Mouse (Mus musculus): ENCODE measurements around the gene Phlda3.
A peak's percentile ranks its signal among the peaks of the same experiment; 100 is the strongest.

Gene Phlda3

DNA sequence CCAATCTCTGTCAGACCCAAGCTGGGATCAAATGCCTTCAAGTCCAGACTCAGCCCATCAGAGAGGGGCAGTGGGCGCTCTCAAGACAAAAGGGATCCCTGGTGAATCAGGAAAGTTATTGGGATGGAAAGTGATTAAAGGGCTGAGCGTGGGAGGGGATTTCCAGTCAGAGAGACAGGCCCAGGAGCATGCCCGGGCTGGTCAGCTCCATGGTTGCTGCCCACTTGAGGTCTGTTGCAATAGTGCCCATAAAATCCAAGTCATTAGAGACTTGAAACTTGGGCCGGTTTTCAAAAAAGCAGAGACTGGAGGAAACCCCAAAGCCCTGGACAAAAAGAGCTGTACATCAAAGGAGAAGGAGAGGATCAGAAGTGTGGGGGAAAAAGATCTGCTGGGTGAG lies 6.2 kb upstream of the Phlda3 start:
- DNase-seq (ENCODE audit: low read depth, low spot score), result peak; percentile 64

DNA sequence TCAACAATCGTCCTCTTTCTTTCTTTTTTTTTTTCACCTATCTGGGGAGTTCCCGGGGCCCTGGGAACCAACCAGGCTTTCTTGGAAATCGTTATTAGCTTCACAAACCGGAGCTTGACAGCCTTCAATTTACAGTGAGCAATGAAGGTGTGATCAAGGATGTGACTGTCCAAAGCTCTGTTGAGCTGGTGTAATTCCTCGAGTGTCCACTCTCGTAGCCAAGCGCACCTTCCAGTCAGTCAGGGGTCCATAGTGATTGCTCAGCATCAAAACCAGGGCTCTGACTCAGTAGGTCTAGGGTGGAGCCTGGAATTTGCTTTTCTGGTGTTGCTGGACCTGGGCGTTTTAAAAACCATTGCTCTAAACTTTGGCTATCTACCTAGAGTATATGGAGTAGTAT lies 5.7 kb upstream of the Phlda3 start:
- DNase-seq (ENCODE audit: low read depth, low spot score), result peak; percentile 80

DNA sequence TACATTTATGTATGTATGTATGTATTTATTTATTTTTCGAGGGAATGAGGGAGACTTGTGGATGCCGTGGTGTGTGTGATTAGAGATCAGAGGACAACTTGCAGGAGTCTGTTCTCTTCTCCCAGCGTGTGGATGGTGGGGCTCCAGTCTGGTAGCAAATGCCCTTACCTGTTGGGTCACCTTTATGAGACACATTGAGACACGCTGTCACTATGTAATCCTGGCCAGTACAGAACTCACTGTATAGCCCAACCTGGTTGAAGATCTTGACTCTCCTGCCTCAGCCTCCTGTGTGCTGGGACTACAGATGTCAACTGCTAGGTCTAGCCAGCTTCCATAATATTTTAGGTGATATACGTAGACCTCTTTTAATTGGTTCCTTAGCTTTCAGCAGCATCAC lies 4.2 kb upstream of the Phlda3 start:
- no peak for DNase-seq (ENCODE audit: low read depth, low spot score)

DNA sequence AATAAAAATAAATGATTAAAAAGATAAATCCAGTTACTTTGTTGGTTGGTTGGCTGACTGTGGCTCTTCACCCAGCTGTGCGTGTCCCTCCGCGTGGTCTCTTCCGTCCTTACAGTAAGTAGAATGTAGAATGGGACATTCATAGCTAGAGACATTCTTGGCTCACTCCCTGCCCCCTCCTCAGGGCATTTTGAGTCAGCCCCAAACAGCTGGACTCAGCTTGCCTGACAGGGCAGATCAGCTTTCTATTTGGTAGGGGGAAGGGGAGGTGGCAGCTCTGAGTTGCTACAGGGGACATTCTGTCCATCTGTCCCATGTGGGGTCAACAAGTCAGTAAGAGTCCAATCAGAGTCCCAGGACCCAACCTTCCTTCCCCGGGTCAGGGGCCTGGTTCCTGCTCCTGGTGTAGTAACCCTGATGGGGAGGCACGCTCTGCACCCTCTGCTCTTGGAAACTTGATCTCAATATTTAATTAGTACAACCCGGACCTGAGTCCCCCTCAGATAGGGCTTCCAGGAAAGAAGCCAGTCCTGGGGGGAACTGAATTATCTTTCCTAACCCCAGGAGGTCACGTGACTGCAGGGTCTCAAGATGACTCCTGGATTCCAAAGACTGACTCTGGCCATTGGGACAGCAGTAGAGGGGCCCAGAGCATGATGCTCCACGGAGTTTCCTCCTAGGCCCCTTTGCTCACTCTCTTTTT lies 2.3 kb upstream of the Phlda3 start:
- DNase-seq (ENCODE audit: low read depth, low spot score), result peak; percentile 64

DNA sequence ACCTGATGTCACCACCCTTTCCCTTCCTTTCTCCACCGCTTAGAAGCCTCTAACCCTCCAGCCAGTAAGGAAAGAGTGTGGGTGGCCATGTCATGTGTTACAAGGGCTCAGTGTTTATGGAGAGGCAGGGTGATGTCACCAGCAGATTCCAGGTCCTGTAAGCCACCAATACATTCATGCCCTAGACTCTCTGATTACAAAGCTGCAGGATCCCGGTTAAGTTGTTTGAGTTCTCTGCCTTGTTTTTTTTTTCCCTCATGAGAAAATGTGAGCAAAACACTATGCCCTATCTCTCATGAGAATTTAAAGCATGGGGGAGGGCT lies 1.8 kb upstream of the Phlda3 start:
- DNase-seq (ENCODE audit: low read depth, low spot score), result peak; percentile 66

DNA sequence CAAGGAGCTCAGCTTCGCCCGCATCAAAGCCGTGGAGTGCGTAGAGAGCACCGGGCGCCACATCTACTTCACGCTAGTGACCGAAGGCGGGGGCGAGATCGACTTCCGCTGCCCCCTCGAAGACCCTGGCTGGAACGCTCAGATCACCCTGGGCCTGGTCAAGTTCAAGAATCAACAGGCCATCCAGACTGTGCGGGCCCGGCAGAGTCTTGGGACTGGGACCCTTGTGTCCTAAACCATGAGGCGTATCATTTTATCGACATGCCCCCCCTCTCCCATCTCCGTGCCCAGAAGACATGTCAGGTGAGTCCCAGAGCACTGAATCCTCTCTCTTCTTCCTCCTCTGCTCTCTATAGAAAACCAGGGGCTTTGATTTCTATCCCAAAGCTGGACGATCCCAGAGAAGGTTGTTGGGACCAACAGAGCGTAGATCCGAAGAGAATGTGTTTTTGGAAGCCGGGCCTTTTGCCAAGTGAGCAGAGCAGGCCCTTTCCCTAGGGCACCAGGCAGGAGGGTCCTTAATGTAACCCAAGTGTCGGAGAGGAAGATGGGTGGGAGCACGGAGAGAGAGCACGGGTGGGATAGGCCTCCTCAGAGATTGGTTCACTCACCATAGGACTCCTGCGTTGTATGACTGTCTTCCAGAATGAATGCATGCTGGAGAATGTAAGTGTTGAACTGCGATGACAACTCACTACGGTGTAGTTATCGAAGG lies 830 bp downstream of the Phlda3 start:
- no peak for DNase-seq (ENCODE audit: low read depth, low spot score)

DNA sequence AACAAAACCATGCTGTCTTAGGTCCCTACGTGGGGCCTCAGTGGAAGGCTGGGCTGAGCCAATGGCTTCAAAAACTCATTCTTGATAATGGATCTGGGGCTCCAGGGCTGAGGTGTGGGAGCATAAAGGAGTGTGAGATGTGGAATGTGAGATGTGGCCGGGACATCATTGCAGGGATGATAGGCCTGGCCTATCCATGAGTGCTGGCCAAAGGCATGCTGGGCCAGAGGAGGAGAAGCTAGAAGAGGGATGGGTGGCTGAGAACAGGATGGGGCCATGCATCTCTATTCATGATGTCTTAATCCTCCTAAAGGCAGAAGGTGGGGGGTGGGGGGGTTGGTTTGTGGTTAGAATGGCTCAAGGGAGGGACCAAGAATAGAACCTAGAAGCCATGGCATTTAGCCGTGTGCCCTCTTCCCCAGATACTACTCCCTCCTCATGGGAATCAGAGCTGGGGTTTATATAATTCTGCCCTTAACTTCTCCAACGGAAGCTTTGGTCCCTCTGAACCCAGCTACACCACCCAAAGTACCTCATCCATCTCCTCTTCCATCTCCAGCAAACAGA lies 1.5 kb downstream of the Phlda3 start:
- no peak for DNase-seq (ENCODE audit: low read depth, low spot score)

DNA sequence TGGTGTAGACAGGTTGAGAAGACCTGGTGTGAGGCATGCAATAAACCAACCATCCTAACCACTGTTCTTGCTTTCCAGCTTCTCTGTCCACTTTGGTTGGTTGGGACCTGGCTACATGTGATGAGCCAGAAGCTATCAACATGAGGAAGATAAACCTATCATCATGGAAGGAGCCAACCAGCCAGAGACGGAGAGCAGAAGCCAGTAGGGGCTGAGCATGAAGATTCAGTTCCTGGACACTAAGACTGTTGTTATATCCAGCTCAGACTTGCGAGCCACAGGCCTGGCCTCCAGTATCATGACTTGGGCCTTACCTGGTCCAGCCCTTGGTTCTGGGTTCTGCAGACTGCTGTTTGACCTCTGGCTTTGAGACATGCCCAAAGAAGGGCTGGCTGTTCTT lies 2.5 kb downstream of the Phlda3 start:
- peak; percentile 59 for DNase-seq (ENCODE audit: low read depth, low spot score)

DNA sequence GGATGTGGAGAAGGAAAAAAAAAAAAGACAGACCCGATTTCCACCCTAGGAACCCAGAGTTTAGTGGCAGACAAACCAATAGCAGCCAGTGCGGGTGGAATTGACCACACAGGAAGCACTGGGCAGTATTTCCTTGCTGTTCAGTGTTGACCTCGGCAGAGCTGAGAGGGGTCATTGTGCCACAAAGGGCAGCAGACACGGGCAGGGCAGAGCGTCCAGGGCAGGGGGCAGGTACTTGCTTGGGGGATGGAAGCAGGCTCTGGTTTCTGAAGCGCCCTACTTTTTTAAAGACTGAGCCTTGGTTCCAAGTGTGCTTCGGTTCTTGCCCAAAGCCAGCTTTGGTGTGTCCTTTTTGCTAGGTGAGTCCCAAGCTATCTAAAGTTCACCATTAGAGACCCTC lies 4.3 kb downstream of the Phlda3 start:
- DNase-seq (ENCODE audit: low read depth, low spot score), result no peak

DNA sequence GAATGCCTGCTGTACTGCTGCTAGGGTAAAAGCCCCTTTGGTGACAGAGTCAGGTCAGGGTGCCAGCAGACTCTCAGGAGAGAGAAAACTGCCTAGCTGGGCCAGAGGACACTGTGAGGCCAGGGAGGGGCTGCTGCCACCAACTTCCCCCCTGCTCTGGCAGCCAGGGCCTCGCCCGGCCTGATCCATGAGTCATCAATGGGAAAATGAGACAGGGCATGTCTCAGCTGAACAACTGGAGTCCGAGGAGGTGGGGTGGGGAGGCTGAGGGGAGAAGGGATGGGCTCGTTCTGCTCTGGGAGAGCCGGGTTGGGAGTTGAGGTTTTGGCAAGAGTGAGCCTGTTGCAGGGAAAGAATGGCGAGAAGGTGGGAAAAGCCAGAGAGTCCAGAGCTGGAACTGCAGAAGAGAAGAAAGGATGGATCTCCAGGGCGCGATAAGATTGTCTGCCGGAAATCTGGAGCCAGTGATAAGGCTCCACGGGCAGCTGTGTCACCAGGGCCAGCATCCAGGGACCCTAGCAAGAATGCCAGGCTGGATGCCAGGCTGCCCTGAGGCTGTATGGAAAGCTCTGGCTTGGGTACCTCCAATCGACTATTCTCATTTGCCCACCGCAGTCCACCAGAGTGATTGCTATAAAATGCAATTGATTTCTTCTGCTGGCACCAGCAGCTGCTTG lies 5.1 kb downstream of the Phlda3 start:
- peak; percentile 95 for DNase-seq (ENCODE audit: low read depth, low spot score)

DNA sequence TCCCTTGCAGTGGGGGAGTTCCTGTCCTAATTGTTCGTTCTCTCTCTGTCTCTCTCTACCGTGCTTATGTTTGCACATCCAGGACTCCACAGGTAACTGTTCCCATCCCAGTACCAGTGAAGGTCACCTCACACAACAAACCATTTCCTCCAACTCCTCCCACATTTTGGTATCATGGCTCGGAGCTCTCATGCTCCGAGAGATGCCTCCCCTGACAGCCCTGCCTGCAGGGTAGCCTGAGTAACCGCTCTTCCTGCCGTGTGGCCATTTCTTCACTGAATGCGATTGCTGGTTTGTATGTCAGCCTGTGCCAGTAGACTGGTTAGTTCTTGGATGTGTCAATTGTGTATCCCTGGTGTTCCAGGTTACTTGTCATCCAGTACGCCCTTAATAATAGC lies 5.7 kb downstream of the Phlda3 start:
- peak; percentile 89 for DNase-seq (ENCODE audit: low read depth, low spot score)

DNA sequence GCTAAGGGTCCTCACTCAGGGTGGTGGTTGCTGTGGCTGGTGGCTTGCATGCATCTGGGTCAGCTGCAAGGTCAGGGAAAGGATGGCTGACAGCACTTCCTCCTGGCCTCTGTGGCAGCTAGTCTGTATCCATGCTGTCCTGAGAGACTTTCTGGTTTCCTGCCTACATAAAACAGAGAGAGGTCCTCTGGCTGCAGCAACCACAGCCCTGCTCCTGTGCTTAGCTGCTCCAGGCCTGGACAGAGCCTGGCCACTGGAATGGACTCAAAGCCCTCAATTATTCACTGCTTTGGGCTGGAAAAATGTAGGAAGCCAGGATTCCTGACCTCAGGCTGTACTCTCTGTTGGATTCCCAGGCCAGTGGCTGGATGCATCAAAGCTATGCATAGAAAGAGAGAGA lies 10.7 kb downstream of the Phlda3 start:
- peak; percentile 66 for DNase-seq (ENCODE audit: low read depth, low spot score)

DNA sequence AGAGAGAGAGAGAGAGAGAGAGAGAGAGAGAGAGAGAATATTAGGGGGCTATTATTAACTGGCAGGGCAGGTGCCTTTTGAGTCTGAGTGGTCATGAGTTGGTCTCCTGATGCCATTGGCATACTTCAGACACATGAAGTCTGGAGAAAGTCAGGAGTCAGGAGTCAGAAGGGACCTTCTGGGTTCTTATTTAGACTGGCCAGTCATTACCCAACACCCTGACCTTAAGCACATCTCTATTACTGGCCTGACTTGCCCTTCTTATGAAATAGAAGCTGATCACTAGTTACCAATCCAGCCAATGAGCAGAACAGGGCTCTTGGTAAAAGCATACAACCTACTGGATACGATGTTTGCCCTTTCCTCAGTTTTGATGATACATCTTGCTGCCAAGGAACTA lies 11.1 kb downstream of the Phlda3 start:
- DNase-seq (ENCODE audit: low read depth, low spot score), result no peak

DNA sequence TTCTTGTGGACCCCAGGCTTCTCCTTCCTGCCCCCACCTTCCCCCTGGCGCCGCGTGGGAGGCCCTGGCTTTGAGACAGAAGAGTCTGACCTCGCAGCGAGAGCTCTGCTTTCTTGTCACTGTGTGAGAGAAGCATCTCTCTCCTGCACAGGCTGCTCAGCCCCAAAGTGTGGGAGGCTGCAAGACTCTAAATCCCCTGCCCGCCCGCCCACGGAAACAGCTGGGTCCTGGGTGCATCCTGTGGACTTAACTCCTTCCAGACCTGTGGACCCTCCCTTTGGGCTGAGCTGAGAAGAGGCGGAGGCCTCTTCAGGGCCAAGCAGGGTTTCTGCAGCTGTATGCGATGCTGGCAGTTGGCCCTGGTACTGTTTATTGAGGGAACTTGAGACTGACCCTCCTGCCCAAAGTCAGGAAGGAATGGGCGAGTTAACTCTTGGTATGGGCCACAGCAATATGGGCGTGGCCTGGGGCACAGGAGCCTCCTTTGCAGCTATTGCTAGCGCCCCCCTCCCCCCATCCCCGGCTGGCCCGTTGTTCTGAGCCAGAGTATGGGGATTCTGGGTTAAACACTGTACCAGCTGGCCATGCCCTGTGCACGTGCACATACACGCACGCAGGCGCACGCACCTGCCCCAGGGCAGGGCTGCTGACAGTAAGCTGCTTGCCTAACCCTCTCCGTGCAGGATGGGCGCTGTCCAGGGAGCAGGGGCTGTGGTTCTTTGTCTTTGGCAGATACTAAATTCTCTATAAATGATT lies 13.0 kb downstream of the Phlda3 start, which contains the start of gene Tnni1:
Gene Tnni1, plus strand, starts transcription at position 655 of the 756 bp plus-strand sequence.
- DNase-seq (ENCODE audit: low read depth, low spot score), result peak; percentile 62

DNA sequence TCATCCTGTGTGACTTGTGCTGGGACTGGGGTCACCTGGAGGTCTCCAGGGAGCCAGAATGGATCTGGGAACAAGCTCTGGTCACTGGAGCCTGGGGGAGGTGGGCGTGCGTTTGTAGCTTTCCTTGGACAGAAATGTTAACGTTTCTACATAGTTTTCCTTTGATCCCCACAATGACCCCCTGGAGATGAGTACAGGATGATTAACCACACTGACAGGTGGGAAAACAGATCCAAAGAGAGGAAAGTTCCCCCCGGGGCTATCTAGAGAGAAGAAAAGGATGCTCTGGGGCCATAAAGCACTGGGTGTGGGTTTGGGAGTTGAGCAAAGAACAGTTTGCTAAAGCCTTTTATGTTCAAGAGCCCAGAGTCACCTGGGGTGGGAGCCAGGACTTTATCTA lies 14.7 kb downstream of the Phlda3 start:
- DNase-seq (ENCODE audit: low read depth, low spot score), result no peak

DNA sequence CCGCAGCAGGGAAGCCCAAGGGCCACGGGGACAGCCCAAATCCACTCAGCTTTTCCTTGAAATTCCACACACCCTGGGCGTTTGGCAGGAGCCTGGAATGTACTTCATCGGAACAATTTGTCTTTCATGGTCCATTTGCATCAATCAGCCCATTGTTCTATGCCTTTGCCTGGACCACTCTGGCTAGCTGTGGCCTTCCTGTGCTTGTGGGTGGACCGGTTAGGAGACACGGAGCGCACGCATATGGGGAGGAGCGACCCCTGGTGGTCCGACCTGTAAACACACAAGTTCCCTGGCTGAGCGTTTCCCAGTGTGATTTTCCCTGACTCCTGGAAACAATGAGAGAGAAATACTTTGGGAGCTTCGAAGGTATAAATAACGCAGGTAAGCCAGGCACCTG lies 15.3 kb downstream of the Phlda3 start:
- DNase-seq (ENCODE audit: low read depth, low spot score), result peak; percentile 86

DNA sequence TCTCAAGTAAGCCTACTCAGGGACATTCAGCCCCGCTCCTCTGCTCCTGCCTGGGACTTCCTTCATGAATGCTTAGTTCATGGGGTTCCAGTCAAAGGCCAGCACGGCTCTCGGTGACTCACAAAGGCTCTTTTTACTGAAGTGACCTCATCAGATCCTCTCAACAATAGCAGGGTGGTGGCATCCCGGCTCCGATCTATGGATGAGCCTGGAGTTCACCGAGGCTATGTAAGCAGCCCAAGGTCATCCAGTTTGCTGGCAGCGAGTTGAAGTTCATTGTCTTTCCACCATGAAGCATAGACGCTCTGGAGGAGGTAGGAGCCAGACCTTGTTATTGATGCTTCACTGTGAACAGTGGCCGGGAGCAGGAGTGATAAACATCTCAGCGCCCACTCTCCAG lies 16.9 kb downstream of the Phlda3 start:
- DNase-seq (ENCODE audit: low read depth, low spot score), result no peak

DNA sequence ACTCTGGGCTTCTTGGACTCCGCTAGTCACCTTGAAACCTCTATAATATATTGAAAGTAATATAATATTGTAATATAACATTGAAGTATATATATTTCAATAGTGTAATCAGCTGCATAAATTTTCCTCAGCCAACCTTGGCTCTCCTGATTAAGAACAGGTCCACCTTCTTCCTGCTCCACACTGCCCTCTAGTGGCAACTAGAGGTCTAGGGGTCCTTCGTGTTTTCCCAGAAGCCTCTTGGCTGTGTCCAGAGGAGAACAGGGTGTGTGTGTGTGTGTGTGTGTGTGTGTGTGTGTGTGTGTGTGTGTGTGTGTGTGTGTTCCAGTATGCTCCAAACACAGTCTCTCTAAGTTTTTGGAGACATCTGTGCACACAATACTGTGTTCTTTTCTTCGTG lies 21.9 kb downstream of the Phlda3 start:
- peak; percentile 94 for DNase-seq (ENCODE audit: low read depth, low spot score)

DNA sequence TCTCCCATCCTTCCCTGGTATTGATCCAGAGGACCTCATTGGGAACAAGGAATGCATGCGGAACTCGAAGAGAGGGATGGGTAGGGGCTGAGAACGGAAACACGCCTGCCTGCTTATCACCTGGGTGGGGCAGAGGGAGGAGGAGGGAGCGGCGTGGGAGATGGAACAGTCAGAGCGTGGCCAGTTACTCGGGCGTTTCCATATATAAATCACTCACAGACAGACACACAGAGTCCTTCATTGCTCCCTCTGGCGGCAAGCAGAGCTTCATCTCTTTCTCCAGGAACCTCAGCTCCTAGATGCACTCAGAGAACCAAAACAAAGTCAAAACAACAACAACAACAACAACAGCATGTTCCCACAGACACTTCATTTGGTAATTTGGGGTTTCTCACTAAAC lies 22.8 kb downstream of the Phlda3 start:
- DNase-seq (ENCODE audit: low read depth, low spot score), result peak; percentile 74

DNA sequence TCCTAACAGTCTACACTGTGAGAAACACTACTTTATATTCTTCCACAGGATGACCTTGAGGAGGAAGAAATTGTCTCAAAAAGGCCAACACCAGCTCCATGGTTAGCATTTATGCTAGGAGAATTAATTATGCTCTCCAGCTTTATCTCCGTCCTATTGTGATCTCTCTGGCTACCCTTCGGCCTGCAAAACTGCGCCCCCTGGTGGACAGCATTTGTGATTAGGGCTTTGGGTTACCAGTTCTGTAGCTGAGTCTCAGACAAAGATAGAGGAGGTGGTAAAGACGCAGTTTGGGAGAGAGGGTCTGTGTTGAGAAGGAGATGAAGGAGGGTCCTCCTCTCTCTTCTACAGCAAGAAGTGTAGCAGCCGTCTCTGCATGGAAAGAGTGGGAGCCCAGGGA lies 23.9 kb downstream of the Phlda3 start:
- DNase-seq (ENCODE audit: low read depth, low spot score), result peak; percentile 73

DNA sequence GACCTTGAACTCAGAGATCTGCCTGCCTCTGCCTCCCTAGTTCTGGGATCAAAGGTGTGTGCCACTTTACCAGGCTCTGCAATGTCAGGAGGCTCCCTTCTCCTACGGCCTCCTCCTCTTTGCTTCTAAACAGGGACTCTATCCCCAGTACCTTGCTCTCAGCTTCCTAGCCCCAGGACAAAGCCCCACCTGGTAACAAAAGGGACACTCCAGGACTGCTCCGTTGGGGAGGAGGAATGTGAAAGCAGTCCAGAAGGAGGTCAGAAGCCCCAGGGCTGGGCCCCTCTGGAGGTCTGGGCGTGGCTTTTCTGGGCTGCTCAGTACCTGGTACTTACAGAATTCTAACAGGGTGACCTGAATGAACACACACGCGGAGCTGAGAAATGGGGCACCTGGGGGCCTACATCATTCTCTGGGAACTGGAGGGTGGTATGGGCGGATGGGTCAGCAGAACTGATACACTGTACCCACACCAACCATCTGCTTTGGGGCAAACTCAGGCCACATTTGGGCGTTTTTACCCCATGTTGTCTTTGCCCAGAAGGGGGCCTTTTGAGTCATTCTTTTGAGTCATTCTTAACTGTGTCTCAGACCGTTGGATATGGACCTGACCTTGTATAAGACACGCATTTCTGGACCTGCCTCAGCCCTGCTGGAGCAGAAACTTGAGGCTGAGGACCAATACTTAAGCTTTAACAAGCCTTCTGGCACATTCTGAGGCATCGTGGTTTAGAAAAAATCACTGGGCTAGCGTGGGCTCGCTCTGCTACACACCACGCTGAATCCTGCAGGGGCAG lies 26.4 kb downstream of the Phlda3 start:
- DNase-seq (ENCODE audit: low read depth, low spot score), result peak; percentile 54

Data from 3T3-L1 (cell line).